Mouse (Mus musculus): Measurements from ENCODE around the gene Mllt1.

- no peak for TF ChIP-seq CTCF (conservative IDR thresholded peaks at IDR 0.05; ENCODE audit: low read length)
- no peak for TF ChIP-seq POU5F1 (IDR thresholded peaks at IDR 0.05; ENCODE audit: borderline replicate concordance, low read length)
- no peak for TF ChIP-seq NANOG (IDR thresholded peaks at IDR 0.05; ENCODE audit: borderline replicate concordance, low read length)
These were observed 9.2 kb downstream of the Mllt1 start for GRCm38 (mm10) chr17:56925998-56926397.
